Mouse (Mus musculus): Measurements from ENCODE around the gene Flvcr2. TPM values are rescaled to one million over a fixed set of nuclear protein-coding genes. Genes with fewer than 3 reads are reported as not detected.

Flvcr2 gene
- polyA plus RNA-seq (2012; rRNA removed) = 5.2 and 6.8 TPM in 2 replicates

GRCm38 (mm10) chr12:85745827-85746695, at the start of gene Flvcr2:
Gene Flvcr2, plus strand, starts transcription at chr12:85746539.

GRCm38 (mm10) chr12:85824438-85825264, 78.3 kb downstream of the Flvcr2 start, which contains the start of the genes Erg28 and Ttll5:
Gene Erg28, minus strand, starts transcription at chr12:85824550.
Gene Ttll5, plus strand, starts transcription at chr12:85824659.

Other genes starting within 250 kb of the Flvcr2 start
- gene Jdp2, start 147.5 kb upstream of the Flvcr2 start, polyA plus RNA-seq (2012; rRNA removed) = 4.8 and 6.3 TPM in 2 replicates
- 3.6 and 3.9 TPM in 2 replicates for gene Batf, start 59.9 kb upstream of the Flvcr2 start, polyA plus RNA-seq (2012; rRNA removed)
- gene Erg28, start 78.0 kb downstream of the Flvcr2 start, polyA plus RNA-seq (2012; rRNA removed) = 66.0 and 79.0 TPM in 2 replicates
- 5.0 and 5.1 TPM in 2 replicates for gene Ttll5, start 78.1 kb downstream of the Flvcr2 start, polyA plus RNA-seq (2012; rRNA removed)